Mouse (Mus musculus): ENCODE results near the gene Elof1. TPM values are rescaled to one million over a fixed set of nuclear protein-coding genes. Genes with fewer than 3 reads are reported as not detected.
A peak's percentile ranks its signal among the peaks of the same experiment; 100 is the strongest.
"Not testable (repeated sequence)": the region's sequence is repeated elsewhere in the genome, so short reads cannot be mapped to it uniquely, and the experiment has no call there.

The Elof1 gene
- polyA plus RNA-seq, 1 experiment from 2014 or later, result 192 TPM

GRCm38 (mm10) chr9:22085022-22085834 is 31.7 kb downstream of the Elof1 start, which contains the start of gene Ecsit:
Gene Ecsit (minus strand): TSS chr9:22085438.
- Histone ChIP-seq H3K36me3 (ENCODE audit: control insufficient read depth, insufficient read depth, low read length) (no peaks in the 10 kb centered on the region), H3K4me1 (ENCODE audit: control insufficient read depth, insufficient read depth, low read depth, low read length) (peaks cover 9% of the 10 kb centered on the region), H3K4me3 (ENCODE audit: low read length) (peak within 1 kb of the TSS; percentile 82), H3K9ac (ENCODE audit: low read depth, low read length) (peak within 1 kb of the TSS; percentile 80), H3K27me3 (replicated peaks; ENCODE audit: control insufficient read depth, insufficient read depth, low read length) (no peaks in the 10 kb centered on the region), H3K4me2 (ENCODE audit: low read length) (peak within 1 kb of the TSS; percentile 76), H3K9me3 (ENCODE audit: control insufficient read depth, low read length) (no peaks in the 10 kb centered on the region), H3K27ac (ENCODE audit: low read depth, low read length) (peak within 1 kb of the TSS; percentile 77)
- under 1% methylated on average over 48 of the region's 48 CpGs for WGBS
- ATAC-seq, result peak; percentile 99

GRCm38 (mm10) chr9:22084667-22085021 is 32.3 kb downstream of the Elof1 start:
- H3K9ac ChIP-seq (ENCODE audit: low read depth, low read length), result peak overlapping the region; percentile 80
- H3K27me3 ChIP-seq (replicated peaks; ENCODE audit: control insufficient read depth, insufficient read depth, low read length), result no peaks in the 10 kb centered on the region
- H3K4me1 ChIP-seq (ENCODE audit: control insufficient read depth, insufficient read depth, low read depth, low read length), result peaks cover 9% of the 10 kb centered on the region
- H3K9me3 ChIP-seq (ENCODE audit: control insufficient read depth, low read length), result no peaks in the 10 kb centered on the region
- peak overlapping the region; percentile 82 for H3K4me3 ChIP-seq (ENCODE audit: low read length)
- peak overlapping the region; percentile 73 for H3K27ac ChIP-seq (ENCODE audit: low read depth, low read length)
- ATAC-seq, result no peak
- 0 out of 2 replicates have a peak, but pooled peaks cover 2% of the 10 kb centered on the region for H3K36me3 ChIP-seq (ENCODE audit: control insufficient read depth, insufficient read depth, low read length)
- WGBS, result 31% methylated on average over 4 of the region's 4 CpGs
- H3K4me2 ChIP-seq (ENCODE audit: low read length), result peak overlapping the region; percentile 76

- Histone ChIP-seq H3K4me1 (ENCODE audit: control insufficient read depth, insufficient read depth, low read depth, low read length) (peaks cover 4% of the 10 kb centered on the region; the same call in 1 of the 2 replicates), H3K9ac (ENCODE audit: low read depth, low read length) (no peak overlapping the region), H3K4me3 (ENCODE audit: low read length) (no peak overlapping the region), H3K27me3 (replicated peaks; ENCODE audit: control insufficient read depth, insufficient read depth, low read length) (no peaks in the 10 kb centered on the region), H3K9me3 (ENCODE audit: control insufficient read depth, low read length) (no peaks in the 10 kb centered on the region), H3K36me3 (ENCODE audit: control insufficient read depth, insufficient read depth, low read length) (peaks cover 4% of the 10 kb centered on the region), H3K27ac (ENCODE audit: low read depth, low read length) (no peak overlapping the region), H3K4me2 (ENCODE audit: low read length) (no peak overlapping the region)
- ATAC-seq, result no peak
- WGBS, result 95% methylated on average over 23 of the region's 23 CpGs
Measured at GRCm38 (mm10) chr9:22076223-22076622, 40.7 kb downstream of the Elof1 start.

GRCm38 (mm10) chr9:22075778-22076177 is 41.2 kb downstream of the Elof1 start:
- not testable (repeated sequence) for H3K27ac ChIP-seq (ENCODE audit: low read depth, low read length); H3K9me3 ChIP-seq (ENCODE audit: control insufficient read depth, low read length); H3K4me2 ChIP-seq (ENCODE audit: low read length); ATAC-seq; H3K4me1 ChIP-seq (ENCODE audit: control insufficient read depth, insufficient read depth, low read depth, low read length); H3K9ac ChIP-seq (ENCODE audit: low read depth, low read length); H3K27me3 ChIP-seq (replicated peaks; ENCODE audit: control insufficient read depth, insufficient read depth, low read length); H3K36me3 ChIP-seq (ENCODE audit: control insufficient read depth, insufficient read depth, low read length); H3K4me3 ChIP-seq (ENCODE audit: low read length)
- WGBS, result 80% methylated on average over 5 of the region's 5 CpGs

- no peak for ATAC-seq
- H3K4me1 ChIP-seq (ENCODE audit: control insufficient read depth, insufficient read depth, low read depth, low read length), result peaks cover 14% of the 10 kb centered on the region
- H3K9ac ChIP-seq (ENCODE audit: low read depth, low read length), result no peak overlapping the region
- WGBS, result 94% methylated on average over 4 of the region's 4 CpGs
- peaks cover 4% of the 10 kb centered on the region; the same call in 1 of the 2 replicates for H3K36me3 ChIP-seq (ENCODE audit: control insufficient read depth, insufficient read depth, low read length)
- no peak overlapping the region for H3K27ac ChIP-seq (ENCODE audit: low read depth, low read length)
- H3K4me2 ChIP-seq (ENCODE audit: low read length), result no peak overlapping the region
- no peaks in the 10 kb centered on the region for H3K27me3 ChIP-seq (replicated peaks; ENCODE audit: control insufficient read depth, insufficient read depth, low read length)
- H3K9me3 ChIP-seq (ENCODE audit: control insufficient read depth, low read length), result no peaks in the 10 kb centered on the region
- no peak overlapping the region for H3K4me3 ChIP-seq (ENCODE audit: low read length)
Measured at GRCm38 (mm10) chr9:22072276-22072675, 44.7 kb downstream of the Elof1 start.

- Histone ChIP-seq H3K9ac (ENCODE audit: low read depth, low read length) (peak within 1 kb of the TSS; percentile 91), H3K4me2 (ENCODE audit: low read length) (peak within 1 kb of the TSS; percentile 71), H3K27me3 (replicated peaks; ENCODE audit: control insufficient read depth, insufficient read depth, low read length) (no peaks in the 10 kb centered on the region), H3K4me1 (ENCODE audit: control insufficient read depth, insufficient read depth, low read depth, low read length) (peaks cover 14% of the 10 kb centered on the region), H3K4me3 (ENCODE audit: low read length) (peak within 1 kb of the TSS; percentile 75), H3K36me3 (ENCODE audit: control insufficient read depth, insufficient read depth, low read length) (peaks cover 4% of the 10 kb centered on the region; the same call in 1 of the 2 replicates), H3K9me3 (ENCODE audit: control insufficient read depth, low read length) (no peaks in the 10 kb centered on the region), H3K27ac (ENCODE audit: low read depth, low read length) (peak within 1 kb of the TSS; percentile 97)
- 1% methylated on average over 67 of the region's 87 CpGs for WGBS
- ATAC-seq, result peak; percentile 97
Measured at GRCm38 (mm10) chr9:22070791-22071573, 46.0 kb downstream of the Elof1 start, which contains the start of the genes Gm49318 and Zfp653. Gene Gm49318 (minus strand): TSS chr9:22071259. Gene Zfp653 (minus strand): TSS chr9:22071376.

- Histone ChIP-seq H3K36me3 (ENCODE audit: control insufficient read depth, insufficient read depth, low read length) (peaks cover 9% of the 10 kb centered on the region), H3K9me3 (ENCODE audit: control insufficient read depth, low read length) (no peaks in the 10 kb centered on the region), H3K4me3 (ENCODE audit: low read length) (peak overlapping the region; percentile 75), H3K9ac (ENCODE audit: low read depth, low read length) (peak overlapping the region; percentile 91), H3K4me2 (ENCODE audit: low read length) (peak overlapping the region; percentile 71), H3K27me3 (replicated peaks; ENCODE audit: control insufficient read depth, insufficient read depth, low read length) (no peaks in the 10 kb centered on the region), H3K4me1 (ENCODE audit: control insufficient read depth, insufficient read depth, low read depth, low read length) (peaks cover 14% of the 10 kb centered on the region), H3K27ac (ENCODE audit: low read depth, low read length) (peak overlapping the region; percentile 97; the same call in 1 of the 2 replicates)
- WGBS, result 71% methylated on average over 4 of the region's 4 CpGs
- peak; percentile 13 for ATAC-seq
Measured at GRCm38 (mm10) chr9:22069881-22070553, 47.0 kb downstream of the Elof1 start.

- Histone ChIP-seq H3K4me3 (ENCODE audit: low read length) (no peak overlapping the region), H3K27me3 (replicated peaks; ENCODE audit: control insufficient read depth, insufficient read depth, low read length) (no peaks in the 10 kb centered on the region), H3K9ac (ENCODE audit: low read depth, low read length) (no peak overlapping the region), H3K4me2 (ENCODE audit: low read length) (no peak overlapping the region), H3K27ac (ENCODE audit: low read depth, low read length) (no peak overlapping the region), H3K9me3 (ENCODE audit: control insufficient read depth, low read length) (no peaks in the 10 kb centered on the region), H3K4me1 (ENCODE audit: control insufficient read depth, insufficient read depth, low read depth, low read length) (peaks cover 14% of the 10 kb centered on the region), H3K36me3 (ENCODE audit: control insufficient read depth, insufficient read depth, low read length) (peaks cover 17% of the 10 kb centered on the region)
- WGBS, result 91% methylated on average over 5 of the region's 5 CpGs
- no peak for ATAC-seq
Measured at GRCm38 (mm10) chr9:22067195-22067594, 49.8 kb downstream of the Elof1 start.
